Mouse (Mus musculus): Measurements from ENCODE around the gene Cerk. TPM values are rescaled to one million over a fixed set of nuclear protein-coding genes. Genes with fewer than 3 reads are reported as not detected.

The Cerk gene
- polyA plus RNA-seq, 1 experiment = 38.2 TPM

GRCm38 (mm10) chr15:86113342-86113710, 72.6 kb downstream of the Cerk start:
- TF ChIP-seq POLR2A (IDR thresholded peaks at IDR 0.05; ENCODE audit: borderline replicate concordance, extremely low read depth, low read depth, low read length) (no peak), CTCF (IDR thresholded peaks at IDR 0.05; ENCODE audit: insufficient read depth, low read length) (no peak)
- DNase-seq = no peak
- H3K4me3 ChIP-seq (replicated peaks; ENCODE audit: extremely low read depth, low read depth, low read length) = no peak overlapping the region
- WGBS = 32% methylated on average over 9 of the region's 9 CpGs
- H3K4me1 ChIP-seq (ENCODE audit: control insufficient read depth, insufficient read depth, low read length) = peaks cover 8% of the 10 kb centered on the region

DNA sequence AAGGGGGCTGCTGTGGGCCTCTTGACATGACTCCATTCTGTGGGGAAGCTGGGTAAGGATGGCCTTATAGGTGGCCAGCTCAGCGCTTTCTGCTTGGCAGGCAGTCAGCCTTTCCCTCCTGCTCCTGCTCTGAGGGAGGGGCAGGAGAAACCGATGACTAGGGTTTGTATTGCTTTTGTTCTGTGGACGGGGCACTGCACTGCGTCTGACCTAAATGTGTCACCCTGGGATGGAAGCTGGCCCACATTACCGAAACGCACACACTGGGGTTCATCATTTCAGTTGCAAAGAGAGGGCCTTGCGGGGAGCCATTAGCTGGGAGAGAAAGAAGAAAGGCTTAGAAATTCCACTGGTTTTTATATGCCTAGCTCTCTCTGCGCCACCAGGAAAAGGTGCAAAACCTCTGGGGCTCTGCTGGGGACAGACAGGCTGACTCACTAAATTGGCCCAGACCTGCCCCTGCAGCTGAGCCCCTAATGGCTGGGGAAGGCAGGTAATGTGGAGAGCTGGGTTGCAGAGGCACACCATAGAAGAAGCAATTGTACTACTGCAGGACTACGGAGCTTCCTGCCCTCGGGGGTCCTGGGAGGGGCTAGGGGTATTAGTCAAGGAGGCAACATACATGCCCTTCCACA, 73.1 kb downstream of the Cerk start:
- no peak for DNase-seq
- Histone ChIP-seq H3K4me3 (replicated peaks; ENCODE audit: extremely low read depth, low read depth, low read length) (no peak overlapping the region), H3K4me1 (ENCODE audit: control insufficient read depth, insufficient read depth, low read length) (peaks cover 8% of the 10 kb centered on the region)
- WGBS = 45% methylated on average over 10 of the region's 10 CpGs
- TF ChIP-seq POLR2A (IDR thresholded peaks at IDR 0.05; ENCODE audit: borderline replicate concordance, extremely low read depth, low read depth, low read length) (no peak), CTCF (IDR thresholded peaks at IDR 0.05; ENCODE audit: insufficient read depth, low read length) (no peak)

DNA sequence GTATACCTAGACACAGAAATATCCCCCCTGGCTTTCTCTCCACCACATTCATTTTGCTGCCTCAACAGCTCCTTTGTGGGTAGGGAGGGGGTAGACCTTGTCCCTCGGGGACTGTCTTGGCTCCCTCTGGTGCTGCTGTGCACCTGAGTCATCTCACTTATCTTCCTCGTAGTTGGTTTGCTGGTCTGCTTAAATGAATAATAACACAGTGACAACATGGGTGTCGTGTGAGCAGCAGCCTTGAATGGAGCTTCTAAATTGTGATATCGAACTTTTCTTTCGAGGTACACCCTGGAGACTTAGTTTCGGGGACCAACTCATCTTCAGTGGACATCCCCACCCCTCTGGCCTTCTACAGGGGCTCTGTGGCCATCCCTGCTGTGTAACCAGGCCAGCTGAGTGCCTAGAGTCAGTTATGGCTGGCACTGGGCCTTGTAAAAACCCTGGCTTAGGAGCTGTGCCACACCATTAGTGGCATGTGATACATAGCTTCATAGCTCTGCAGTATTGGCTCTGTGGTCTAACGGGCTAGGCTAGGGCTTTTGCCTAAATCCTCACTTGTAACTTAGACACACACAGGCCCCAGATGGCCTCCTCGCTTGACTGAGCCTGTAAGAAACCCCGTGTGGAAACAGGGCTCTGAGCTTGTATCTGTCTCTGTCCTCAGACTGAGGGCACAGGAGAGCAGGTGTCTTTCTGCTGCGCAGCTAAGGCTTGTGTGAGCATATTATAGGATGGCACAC, 75.4 kb downstream of the Cerk start:
- H3K4me3 ChIP-seq (replicated peaks; ENCODE audit: extremely low read depth, low read depth, low read length) = no peak overlapping the region
- 81% methylated on average over 10 of the region's 10 CpGs for WGBS
- peaks cover 8% of the 10 kb centered on the region for H3K4me1 ChIP-seq (ENCODE audit: control insufficient read depth, insufficient read depth, low read length)
- TF ChIP-seq POLR2A (IDR thresholded peaks at IDR 0.05; ENCODE audit: borderline replicate concordance, extremely low read depth, low read depth, low read length) = no peak
- TF ChIP-seq CTCF (IDR thresholded peaks at IDR 0.05; ENCODE audit: insufficient read depth, low read length) = no peak
- no peak for DNase-seq

GRCm38 (mm10) chr15:86109650-86110211, 76.2 kb downstream of the Cerk start:
- no peak overlapping the region for H3K4me3 ChIP-seq (replicated peaks; ENCODE audit: extremely low read depth, low read depth, low read length)
- no peak for TF ChIP-seq POLR2A (IDR thresholded peaks at IDR 0.05; ENCODE audit: borderline replicate concordance, extremely low read depth, low read depth, low read length)
- no peak for TF ChIP-seq CTCF (IDR thresholded peaks at IDR 0.05; ENCODE audit: insufficient read depth, low read length)
- DNase-seq = no peak
- peaks cover 8% of the 10 kb centered on the region for H3K4me1 ChIP-seq (ENCODE audit: control insufficient read depth, insufficient read depth, low read length)
- 58% methylated on average over 8 of the region's 8 CpGs for WGBS

- Histone ChIP-seq H3K4me1 (ENCODE audit: control insufficient read depth, insufficient read depth, low read length) (peaks cover 8% of the 10 kb centered on the region), H3K4me3 (replicated peaks; ENCODE audit: extremely low read depth, low read depth, low read length) (no peak overlapping the region)
- no peak for DNase-seq
- 73% methylated on average over 7 of the region's 7 CpGs for WGBS
- TF ChIP-seq POLR2A (IDR thresholded peaks at IDR 0.05; ENCODE audit: borderline replicate concordance, extremely low read depth, low read depth, low read length) (no peak), CTCF (IDR thresholded peaks at IDR 0.05; ENCODE audit: insufficient read depth, low read length) (no peak)
These were observed 76.7 kb downstream of the Cerk start for GRCm38 (mm10) chr15:86109245-86109644.

GRCm38 (mm10) chr15:86107831-86108471, 78.0 kb downstream of the Cerk start:
- DNase-seq = no peak
- WGBS = 86% methylated on average over 11 of the region's 11 CpGs
- Histone ChIP-seq H3K4me1 (ENCODE audit: control insufficient read depth, insufficient read depth, low read length) (peaks cover 4% of the 10 kb centered on the region), H3K4me3 (replicated peaks; ENCODE audit: extremely low read depth, low read depth, low read length) (no peak overlapping the region)
- TF ChIP-seq POLR2A (IDR thresholded peaks at IDR 0.05; ENCODE audit: borderline replicate concordance, extremely low read depth, low read depth, low read length) (no peak), CTCF (IDR thresholded peaks at IDR 0.05; ENCODE audit: insufficient read depth, low read length) (no peak)

- no peaks in the 10 kb centered on the region for H3K4me1 ChIP-seq (ENCODE audit: control insufficient read depth, insufficient read depth, low read length)
- 60% methylated on average over 6 of the region's 6 CpGs for WGBS
- TF ChIP-seq CTCF (IDR thresholded peaks at IDR 0.05; ENCODE audit: insufficient read depth, low read length) = no peak
- TF ChIP-seq POLR2A (IDR thresholded peaks at IDR 0.05; ENCODE audit: borderline replicate concordance, extremely low read depth, low read depth, low read length) = no peak
- H3K4me3 ChIP-seq (replicated peaks; ENCODE audit: extremely low read depth, low read depth, low read length) = no peak overlapping the region
- DNase-seq = no peak
These were observed 80.2 kb downstream of the Cerk start for GRCm38 (mm10) chr15:86105751-86106150.

DNA sequence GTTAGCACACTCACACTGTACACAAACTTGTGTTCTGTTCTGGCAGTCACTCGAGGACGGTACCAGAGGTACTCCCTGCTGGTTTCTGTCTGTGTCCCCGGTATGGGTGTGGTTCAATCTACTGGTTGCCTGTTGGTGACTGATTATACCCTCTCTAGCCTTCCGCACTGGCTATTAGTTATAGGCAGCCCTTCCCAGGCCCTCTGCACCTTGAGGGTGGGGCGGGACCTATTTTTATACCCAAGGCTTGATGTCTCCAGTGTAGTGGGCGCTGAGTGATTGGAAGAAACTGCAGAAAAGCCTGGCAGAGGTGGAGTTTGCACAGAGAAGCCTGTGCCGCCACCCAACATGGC, 80.6 kb downstream of the Cerk start:
- Histone ChIP-seq H3K4me3 (replicated peaks; ENCODE audit: extremely low read depth, low read depth, low read length) (no peak overlapping the region), H3K4me1 (ENCODE audit: control insufficient read depth, insufficient read depth, low read length) (no peaks in the 10 kb centered on the region)
- 85% methylated on average over 7 of the region's 7 CpGs for WGBS
- no peak for DNase-seq
- TF ChIP-seq POLR2A (IDR thresholded peaks at IDR 0.05; ENCODE audit: borderline replicate concordance, extremely low read depth, low read depth, low read length) (no peak), CTCF (IDR thresholded peaks at IDR 0.05; ENCODE audit: insufficient read depth, low read length) (no peak)

DNA sequence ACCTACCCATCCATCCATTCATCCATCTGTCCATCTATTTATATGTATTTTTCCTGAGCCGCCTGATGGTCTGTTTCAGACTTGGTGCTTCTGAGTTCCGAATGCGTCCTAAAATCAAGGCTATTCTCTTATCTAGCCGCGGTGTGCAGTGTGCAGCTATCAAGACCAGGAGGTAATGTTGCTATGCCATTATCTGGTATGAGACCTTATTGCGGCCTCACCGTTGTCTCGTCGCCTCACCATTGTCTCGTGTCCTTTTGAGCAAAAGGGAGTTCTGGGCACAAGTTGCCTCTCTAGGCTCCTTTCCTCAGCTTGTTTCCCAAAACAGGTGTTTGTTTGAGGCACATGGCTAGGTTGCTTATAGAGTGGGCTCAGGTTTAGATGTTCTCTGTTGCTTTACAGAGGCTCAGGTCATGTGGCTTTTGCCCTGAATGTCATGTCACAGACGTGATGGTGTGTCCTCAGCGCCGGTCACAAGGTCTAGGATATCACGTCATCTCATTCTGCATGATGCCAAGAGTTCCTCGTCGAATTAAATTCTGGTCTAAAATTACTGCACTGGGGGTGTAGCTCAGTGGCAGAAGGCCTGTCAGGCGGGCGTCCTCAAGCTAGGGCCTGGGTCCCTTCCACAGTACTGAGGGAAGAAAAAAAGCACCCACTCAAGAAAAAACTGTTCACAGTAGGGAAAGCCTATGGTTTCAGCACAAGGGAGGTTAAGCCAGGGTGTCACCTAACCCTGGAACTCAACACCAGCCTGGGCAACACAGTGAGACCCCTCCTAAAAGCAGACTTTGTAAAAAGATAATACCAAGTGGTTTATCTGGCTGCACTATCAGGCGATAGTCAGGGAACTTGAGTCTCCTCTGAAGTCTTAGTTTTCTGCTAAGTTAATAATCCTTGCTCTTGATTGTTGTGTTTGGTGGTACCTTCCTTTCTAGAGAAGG, 81.3 kb downstream of the Cerk start:
- TF ChIP-seq CTCF (IDR thresholded peaks at IDR 0.05; ENCODE audit: insufficient read depth, low read length) (no peak), POLR2A (IDR thresholded peaks at IDR 0.05; ENCODE audit: borderline replicate concordance, extremely low read depth, low read depth, low read length) (no peak)
- WGBS = 93% methylated on average over 19 of the region's 19 CpGs
- no peak for DNase-seq
- H3K4me3 ChIP-seq (replicated peaks; ENCODE audit: extremely low read depth, low read depth, low read length) = no peak overlapping the region
- no peaks in the 10 kb centered on the region for H3K4me1 ChIP-seq (ENCODE audit: control insufficient read depth, insufficient read depth, low read length)

Data from lung, adult 2 months (tissue).